Mouse (Mus musculus) limb, embryonic 15.5 days (tissue): Measurements from ENCODE around the gene Xrcc2. TPM values are rescaled to one million over a fixed set of nuclear protein-coding genes. Genes with fewer than 3 reads are reported as not detected.

Experiments
- ATAC-seq: fragments of 200-750 bp; cut with Nextera tagmentation; 2 replicates; pipeline ENCODE4 v1.8.0; 2017; ENCODE audit warnings: low read depth, moderate TSS enrichment; ENCODE audit not compliant: insufficient number of reproducible peaks, low FRiP score, low TSS enrichment
- H3K27ac ChIP-seq: fragments of 300-500 bp; sonication (generic); 2 replicates; pipeline ENCODE4 v1.5.1; 2015; ENCODE audit warnings: moderate library complexity, mild to moderate bottlenecking, inconsistent platforms
- H3K27me3 ChIP-seq: fragments of 300-500 bp; sonication (generic); 2 replicates; pipeline ENCODE4 v1.6.1; 2015; ENCODE audit warnings: inconsistent platforms
- H3K36me3 ChIP-seq: fragments of 300-500 bp; sonication (generic); 2 replicates; pipeline ENCODE4 v1.6.1; 2015; ENCODE audit warnings: inconsistent platforms
- H3K4me1 ChIP-seq: fragments of 300-500 bp; sonication (generic); 2 replicates; pipeline ENCODE4 v1.6.1; 2015; ENCODE audit warnings: inconsistent platforms
- H3K4me2 ChIP-seq: fragments of 300-500 bp; sonication (generic); 2 replicates; pipeline ENCODE4 v1.6.1; 2015; ENCODE audit warnings: mild to moderate bottlenecking, inconsistent platforms
- H3K4me3 ChIP-seq: fragments of 300-500 bp; sonication (generic); 2 replicates; pipeline ENCODE4 v1.5.1; 2015; ENCODE audit warnings: mild to moderate bottlenecking, inconsistent platforms
- H3K9ac ChIP-seq: fragments of 300-500 bp; sonication (generic); 2 replicates; pipeline ENCODE4 v1.6.1; 2015; ENCODE audit warnings: inconsistent platforms
- H3K9me3 ChIP-seq: fragments of 300-500 bp; sonication (generic); 2 replicates; pipeline ENCODE4 v1.6.1; 2016; ENCODE audit warnings: inconsistent platforms
- WGBS: fragments of 180-500 bp; shearing (Covaris S2); methylation state at CpG from one replicate; pipeline ENCODE4 v1.1.7; 2015; 5-methylcytosine and 5-hydroxymethylcytosine counted together
- polyA plus RNA-seq: library from polyadenylated mRNA; unstranded; fragments of >200 nt; fragmentation: Nextera tagmentation; extraction: Ambion mirVana; gene quantifications from 2 replicates; pipeline ENCODE4 v1.2.1, GENCODE M21; 2015

The Xrcc2 gene
- polyA plus RNA-seq, 1 experiment from 2014 or later = 6.5 TPM

- H3K27me3 ChIP-seq = no peaks in the 10 kb centered on the region
- no peaks in the 10 kb centered on the region for H3K36me3 ChIP-seq
- H3K9me3 ChIP-seq = no peaks in the 10 kb centered on the region
- no peak overlapping the region for H3K4me2 ChIP-seq
- no peak overlapping the region for H3K27ac ChIP-seq
- H3K9ac ChIP-seq = no peak overlapping the region
- no peak overlapping the region for H3K4me3 ChIP-seq
- WGBS = 30% methylated on average over 4 of the region's 4 CpGs
- peaks cover 3% of the 10 kb centered on the region for H3K4me1 ChIP-seq
- ATAC-seq = no peak
These were observed 39.5 kb downstream of the Xrcc2 start for GRCm38 (mm10) chr5:25666108-25666507.

- H3K4me2 ChIP-seq = no peak overlapping the region
- no peaks in the 10 kb centered on the region for H3K27me3 ChIP-seq
- no peak overlapping the region for H3K4me3 ChIP-seq
- 51% methylated on average over 10 of the region's 10 CpGs for WGBS
- no peaks in the 10 kb centered on the region for H3K9me3 ChIP-seq
- H3K27ac ChIP-seq = no peak overlapping the region
- peaks cover 3% of the 10 kb centered on the region for H3K4me1 ChIP-seq
- no peak overlapping the region for H3K9ac ChIP-seq
- ATAC-seq = no peak
- H3K36me3 ChIP-seq = no peaks in the 10 kb centered on the region
These were observed 40.1 kb downstream of the Xrcc2 start for GRCm38 (mm10) chr5:25665516-25665915.

- Histone ChIP-seq H3K4me1 (peaks cover 3% of the 10 kb centered on the region), H3K36me3 (no peaks in the 10 kb centered on the region), H3K4me3 (no peak overlapping the region), H3K4me2 (no peak overlapping the region), H3K9ac (no peak overlapping the region), H3K27ac (no peak overlapping the region), H3K9me3 (no peaks in the 10 kb centered on the region), H3K27me3 (no peaks in the 10 kb centered on the region)
- WGBS = 74% methylated on average over 2 of the region's 2 CpGs
- ATAC-seq = no peak
These were observed 42.5 kb downstream of the Xrcc2 start for GRCm38 (mm10) chr5:25663165-25663564.

GRCm38 (mm10) chr5:25654578-25654987, 51.0 kb downstream of the Xrcc2 start:
- 14% methylated on average over 14 of the region's 14 CpGs for WGBS
- Histone ChIP-seq H3K4me2 (peak overlapping the region; percentile 20; the same call in 1 of the 2 replicates), H3K4me3 (peak overlapping the region; percentile 12; the same call in 1 of the 2 replicates), H3K9ac (no peak overlapping the region), H3K4me1 (peaks cover 5% of the 10 kb centered on the region; the same call in 1 of the 2 replicates), H3K9me3 (no peaks in the 10 kb centered on the region), H3K27me3 (no peaks in the 10 kb centered on the region), H3K27ac (no peak overlapping the region), H3K36me3 (no peaks in the 10 kb centered on the region)
- no peak for ATAC-seq

GRCm38 (mm10) chr5:25653377-25653776, 52.2 kb downstream of the Xrcc2 start:
- no peak for ATAC-seq
- H3K4me1 ChIP-seq = peaks cover 5% of the 10 kb centered on the region; the same call in 1 of the 2 replicates
- WGBS = 60% methylated on average over 3 of the region's 3 CpGs
- H3K27me3 ChIP-seq = no peaks in the 10 kb centered on the region
- no peak overlapping the region for H3K4me2 ChIP-seq
- H3K9me3 ChIP-seq = no peaks in the 10 kb centered on the region
- no peak overlapping the region for H3K9ac ChIP-seq
- no peak overlapping the region for H3K27ac ChIP-seq
- H3K4me3 ChIP-seq = no peak overlapping the region
- H3K36me3 ChIP-seq = no peaks in the 10 kb centered on the region

GRCm38 (mm10) chr5:25652435-25652834, 53.2 kb downstream of the Xrcc2 start:
- Histone ChIP-seq H3K36me3 (no peaks in the 10 kb centered on the region), H3K27ac (no peak overlapping the region), H3K4me2 (no peak overlapping the region), H3K9me3 (no peaks in the 10 kb centered on the region), H3K4me1 (peaks cover 5% of the 10 kb centered on the region; the same call in 1 of the 2 replicates), H3K27me3 (no peaks in the 10 kb centered on the region), H3K9ac (no peak overlapping the region), H3K4me3 (no peak overlapping the region)
- WGBS = 79% methylated on average over 7 of the region's 7 CpGs
- ATAC-seq = no peak

- no peaks in the 10 kb centered on the region for H3K9me3 ChIP-seq
- ATAC-seq = no peak
- H3K4me3 ChIP-seq = no peak overlapping the region
- no peaks in the 10 kb centered on the region for H3K4me1 ChIP-seq
- H3K4me2 ChIP-seq = no peak overlapping the region
- no peak overlapping the region for H3K27ac ChIP-seq
- WGBS = 61% methylated on average over 8 of the region's 8 CpGs
- no peaks in the 10 kb centered on the region for H3K27me3 ChIP-seq
- H3K36me3 ChIP-seq = no peaks in the 10 kb centered on the region
- H3K9ac ChIP-seq = no peak overlapping the region
These were observed 59.8 kb downstream of the Xrcc2 start for GRCm38 (mm10) chr5:25645661-25646364.

GRCm38 (mm10) chr5:25644509-25644908, 61.1 kb downstream of the Xrcc2 start:
- no peak overlapping the region for H3K4me2 ChIP-seq
- no peaks in the 10 kb centered on the region for H3K9me3 ChIP-seq
- no peaks in the 10 kb centered on the region for H3K36me3 ChIP-seq
- 92% methylated on average over 2 of the region's 2 CpGs for WGBS
- no peak overlapping the region for H3K27ac ChIP-seq
- ATAC-seq = no peak
- H3K9ac ChIP-seq = no peak overlapping the region
- no peaks in the 10 kb centered on the region for H3K27me3 ChIP-seq
- no peak overlapping the region for H3K4me3 ChIP-seq
- H3K4me1 ChIP-seq = no peaks in the 10 kb centered on the region

GRCm38 (mm10) chr5:25642741-25643140, 62.9 kb downstream of the Xrcc2 start:
- Histone ChIP-seq H3K9me3 (no peaks in the 10 kb centered on the region), H3K9ac (no peak overlapping the region), H3K27me3 (no peaks in the 10 kb centered on the region), H3K27ac (no peak overlapping the region), H3K4me2 (no peak overlapping the region), H3K36me3 (no peaks in the 10 kb centered on the region), H3K4me1 (0 out of 2 replicates have a peak, but pooled peaks cover 3% of the 10 kb centered on the region), H3K4me3 (no peak overlapping the region)
- WGBS = 81% methylated on average over 1 of the region's 1 CpGs
- no peak for ATAC-seq

Other genes starting within 250 kb of the Xrcc2 start
- gene Kmt2c, start 207.0 kb downstream of the Xrcc2 start, polyA plus RNA-seq = 11.9 and 13.4 TPM in 2 replicates
- gene Cct8l1, start 189.8 kb downstream of the Xrcc2 start, polyA plus RNA-seq = 0.09 TPM in 1 of 2 replicates, not detected in the other
- 3.3 and 4.2 TPM in 2 replicates for gene Actr3b, start 54.2 kb upstream of the Xrcc2 start, polyA plus RNA-seq
- gene Gm21663, start 236.6 kb upstream of the Xrcc2 start, polyA plus RNA-seq = 0.19 TPM in 1 of 2 replicates, not detected in the other
- 0.10 TPM in 1 of 2 replicates, not detected in the other for gene Gm21671, start 248.6 kb upstream of the Xrcc2 start, polyA plus RNA-seq